Mouse (Mus musculus): Measurements from ENCODE around the gene Miip. TPM values are rescaled to one million over a fixed set of nuclear protein-coding genes. Genes with fewer than 3 reads are reported as not detected.
"Not testable (repeated sequence)": the region's sequence is repeated elsewhere in the genome, so short reads cannot be mapped to it uniquely, and the experiment has no call there.

The Miip gene
- polyA plus RNA-seq, 1 experiment from 2014 or later = 25.5 TPM

DNA sequence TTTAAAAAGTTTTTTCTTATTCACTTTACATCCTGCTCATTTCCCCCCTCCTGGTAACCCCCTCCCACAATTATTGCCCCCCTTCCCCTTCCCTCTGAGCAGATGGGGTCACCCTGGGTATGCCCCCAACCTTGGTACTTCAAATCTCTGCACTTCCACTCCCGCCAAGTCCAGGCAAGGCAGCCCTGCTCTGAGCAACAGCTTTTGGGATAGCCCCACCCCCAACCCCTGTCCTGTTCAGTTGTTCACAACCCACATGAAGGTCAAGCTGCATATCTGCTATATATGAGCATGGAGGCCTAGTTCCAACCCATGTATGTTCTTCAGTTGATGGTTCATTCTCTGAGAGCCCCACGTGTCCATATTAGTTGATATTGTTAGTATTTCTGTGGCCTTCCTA lies 17.8 kb downstream of the Miip start:
- H3K4me1 ChIP-seq (replicated peaks; ENCODE audit: control insufficient read depth, insufficient read depth, low read length) = peaks cover 11% of the 10 kb centered on the region
- H3K27me3 ChIP-seq (ENCODE audit: control insufficient read depth, insufficient read depth, low read length) = no peaks in the 10 kb centered on the region
- H3K4me3 ChIP-seq (replicated peaks; ENCODE audit: low read length) = no peak overlapping the region
- H3K9me3 ChIP-seq (ENCODE audit: control insufficient read depth, low read length) = no peaks in the 10 kb centered on the region
- H3K36me3 ChIP-seq (replicated peaks; ENCODE audit: control insufficient read depth, insufficient read depth) = no peaks in the 10 kb centered on the region
- WGBS = 84% methylated on average over 2 of the region's 2 CpGs
- DNase-seq (ENCODE audit: low spot score) (no peak), ATAC-seq (ENCODE audit: low FRiP score) (no peak)
- H3K4me2 ChIP-seq (replicated peaks) = no peak overlapping the region
- H3K27ac ChIP-seq = no peak overlapping the region
- H3K9ac ChIP-seq = no peak overlapping the region

DNA sequence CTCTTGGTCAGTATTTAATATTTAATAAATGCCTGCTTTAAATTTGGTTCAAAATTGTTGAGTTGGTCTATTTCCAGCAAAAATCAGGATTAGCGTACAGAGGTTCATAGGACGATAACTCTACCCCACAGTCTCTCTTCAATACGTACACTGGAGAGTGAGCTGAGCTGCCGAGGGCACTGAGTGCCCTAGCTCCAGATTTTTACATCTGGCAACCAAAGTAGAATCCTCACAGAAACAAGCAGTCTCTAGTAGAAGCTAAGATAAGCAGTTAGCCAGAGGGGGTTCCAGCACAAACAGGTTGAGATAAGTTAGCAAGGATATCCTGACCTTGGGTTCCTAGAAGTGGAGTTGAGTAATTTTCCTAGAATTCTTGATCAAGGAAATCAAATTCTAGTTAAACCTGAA lies 20.0 kb downstream of the Miip start:
- H3K27ac ChIP-seq = 0 out of 2 replicates have a peak overlapping the region, but pooled peaks have one; percentile 33
- peak overlapping the region; percentile 69 for H3K4me3 ChIP-seq (replicated peaks; ENCODE audit: low read length)
- H3K4me2 ChIP-seq (replicated peaks) = peak overlapping the region; percentile 75
- peaks cover 11% of the 10 kb centered on the region for H3K4me1 ChIP-seq (replicated peaks; ENCODE audit: control insufficient read depth, insufficient read depth, low read length)
- H3K27me3 ChIP-seq (ENCODE audit: control insufficient read depth, insufficient read depth, low read length) = no peaks in the 10 kb centered on the region
- ATAC-seq (ENCODE audit: low FRiP score) = peak; percentile 76
- WGBS = 5% methylated on average over 4 of the region's 4 CpGs
- DNase-seq (ENCODE audit: low spot score) = no peak
- H3K9me3 ChIP-seq (ENCODE audit: control insufficient read depth, low read length) = peaks cover 15% of the 10 kb centered on the region
- H3K36me3 ChIP-seq (replicated peaks; ENCODE audit: control insufficient read depth, insufficient read depth) = peaks cover 7% of the 10 kb centered on the region; the same call in 1 of the 2 replicates
- H3K9ac ChIP-seq = peak overlapping the region; percentile 68

DNA sequence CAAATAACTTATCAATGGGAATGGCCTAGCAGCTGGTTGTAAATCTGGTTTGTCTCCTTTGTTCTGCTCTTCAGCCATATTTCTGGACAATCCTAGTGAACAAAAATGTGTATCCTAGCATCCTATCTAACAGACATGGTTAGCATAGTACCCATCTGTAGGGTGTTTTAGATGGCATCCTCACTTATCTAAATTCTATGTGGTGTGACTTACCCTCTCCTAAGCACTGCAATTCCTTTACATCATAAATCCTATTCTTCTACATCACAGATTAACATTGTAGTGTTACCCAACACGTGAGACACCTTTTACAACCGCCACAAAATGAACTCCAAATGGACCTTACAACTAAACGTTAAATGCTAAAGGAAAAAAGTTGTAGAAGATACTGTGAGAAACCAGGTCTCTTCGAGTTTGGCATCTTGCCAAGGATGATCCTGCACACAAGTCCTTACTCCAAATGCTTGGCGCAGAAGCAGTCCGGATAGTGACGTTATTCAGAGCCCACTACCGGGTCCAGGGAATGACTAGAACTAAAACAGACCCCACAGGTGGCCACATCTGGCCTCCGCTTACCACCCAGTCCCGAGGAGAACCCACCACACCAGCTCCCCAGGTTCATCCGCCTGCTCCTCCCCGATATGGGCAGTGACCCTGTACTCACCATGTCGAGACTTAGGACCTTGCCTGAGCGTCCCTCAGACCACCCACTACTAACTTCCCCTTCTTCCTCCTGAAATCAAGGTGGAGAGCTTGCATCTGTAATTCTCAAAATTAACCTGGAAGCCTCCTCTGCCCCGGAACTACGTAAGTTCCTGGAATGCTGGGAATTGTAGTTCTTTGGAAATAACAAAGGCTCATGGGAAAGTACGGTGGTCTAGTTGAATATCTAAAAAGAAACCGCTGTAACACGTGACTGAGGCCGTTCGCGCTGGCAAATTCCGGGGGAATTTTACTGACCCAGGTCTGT lies 20.7 kb downstream of the Miip start, which contains the start of gene Zfp933:
Gene Zfp933 (minus strand): TSS at position 753 of the 970 bp plus-strand sequence.
- Histone ChIP-seq H3K4me2 (replicated peaks) (peak within 1 kb of the TSS; percentile 75), H3K4me1 (replicated peaks; ENCODE audit: control insufficient read depth, insufficient read depth, low read length) (peaks cover 11% of the 10 kb centered on the region), H3K4me3 (replicated peaks; ENCODE audit: low read length) (peak within 1 kb of the TSS; percentile 69), H3K27ac (0 out of 2 replicates have a peak within 1 kb of the TSS, but pooled peaks have one; percentile 33), H3K9me3 (ENCODE audit: control insufficient read depth, low read length) (peaks cover 22% of the 10 kb centered on the region), H3K27me3 (ENCODE audit: control insufficient read depth, insufficient read depth, low read length) (no peaks in the 10 kb centered on the region), H3K36me3 (replicated peaks; ENCODE audit: control insufficient read depth, insufficient read depth) (peaks cover 14% of the 10 kb centered on the region), H3K9ac (peak within 1 kb of the TSS; percentile 68)
- DNase-seq (ENCODE audit: low spot score) (peak; percentile 94), ATAC-seq (ENCODE audit: low FRiP score) (peak; percentile 92)
- WGBS = 5% methylated on average over 23 of the region's 23 CpGs

GRCm38 (mm10) chr4:147842871-147843270 lies 25.7 kb downstream of the Miip start:
- 98% methylated on average over 3 of the region's 3 CpGs for WGBS
- H3K4me3 ChIP-seq (replicated peaks; ENCODE audit: low read length) = no peak overlapping the region
- peaks cover 33% of the 10 kb centered on the region for H3K36me3 ChIP-seq (replicated peaks; ENCODE audit: control insufficient read depth, insufficient read depth)

DNA sequence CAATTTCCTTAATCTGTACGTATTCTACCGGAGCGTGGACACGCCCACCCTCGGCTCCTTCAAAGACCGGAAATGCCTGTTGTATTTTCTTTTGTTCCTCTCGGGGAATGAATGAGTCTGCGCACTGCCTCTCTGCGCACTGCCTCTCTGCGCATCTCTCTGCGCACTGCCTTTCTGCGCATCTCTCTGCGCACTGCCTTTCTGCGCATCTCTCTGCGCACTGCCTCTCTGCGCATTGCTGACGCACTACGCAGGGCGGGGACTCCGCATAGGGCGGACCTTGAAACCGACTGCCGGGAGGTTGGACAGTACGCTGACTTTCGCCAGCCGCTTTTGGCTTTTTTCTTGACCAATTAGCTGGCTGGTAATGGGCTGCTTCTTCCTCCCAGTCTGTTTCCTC lies 29.3 kb downstream of the Miip start:
- 98% methylated on average over 7 of the region's 26 CpGs for WGBS

More at GRCm38 (mm10) chr4:147842871-147843270, 25.7 kb downstream of the Miip start:
- no peak overlapping the region for H3K4me2 ChIP-seq (replicated peaks)
- H3K9me3 ChIP-seq (ENCODE audit: control insufficient read depth, low read length) = peaks cover 46% of the 10 kb centered on the region
- DNase-seq (ENCODE audit: low spot score) = no peak
- no peaks in the 10 kb centered on the region for H3K27me3 ChIP-seq (ENCODE audit: control insufficient read depth, insufficient read depth, low read length)
- no peak overlapping the region for H3K9ac ChIP-seq
- peaks cover 4% of the 10 kb centered on the region for H3K4me1 ChIP-seq (replicated peaks; ENCODE audit: control insufficient read depth, insufficient read depth, low read length)
- ATAC-seq (ENCODE audit: low FRiP score) = no peak
- no peak overlapping the region for H3K27ac ChIP-seq

GRCm38 (mm10) chr4:147824389-147824788 lies 44.2 kb downstream of the Miip start:
- no peaks in the 10 kb centered on the region for H3K4me1 ChIP-seq (replicated peaks; ENCODE audit: control insufficient read depth, insufficient read depth, low read length)
- H3K4me3 ChIP-seq (replicated peaks; ENCODE audit: low read length) = no peak overlapping the region
- H3K9ac ChIP-seq = no peak overlapping the region
- H3K9me3 ChIP-seq (ENCODE audit: control insufficient read depth, low read length) = peaks cover 99% of the 10 kb centered on the region
- no peak for ATAC-seq (ENCODE audit: low FRiP score)
- no peak for DNase-seq (ENCODE audit: low spot score)
- H3K4me2 ChIP-seq (replicated peaks) = no peak overlapping the region
- WGBS = 96% methylated on average over 4 of the region's 4 CpGs
- no peak overlapping the region for H3K27ac ChIP-seq
- H3K27me3 ChIP-seq (ENCODE audit: control insufficient read depth, insufficient read depth, low read length) = no peaks in the 10 kb centered on the region
- H3K36me3 ChIP-seq (replicated peaks; ENCODE audit: control insufficient read depth, insufficient read depth) = peaks cover 75% of the 10 kb centered on the region

More for the DNA sequence above, 29.3 kb downstream of the Miip start:
- not testable (repeated sequence) for H3K4me1 ChIP-seq (replicated peaks; ENCODE audit: control insufficient read depth, insufficient read depth, low read length); DNase-seq (ENCODE audit: low spot score); H3K4me2 ChIP-seq (replicated peaks); H3K4me3 ChIP-seq (replicated peaks; ENCODE audit: low read length); H3K27ac ChIP-seq; H3K27me3 ChIP-seq (ENCODE audit: control insufficient read depth, insufficient read depth, low read length); ATAC-seq (ENCODE audit: low FRiP score); H3K9ac ChIP-seq
- Histone ChIP-seq H3K36me3 (replicated peaks; ENCODE audit: control insufficient read depth, insufficient read depth) (peaks cover 28% of the 10 kb centered on the region), H3K9me3 (ENCODE audit: control insufficient read depth, low read length) (peaks cover 41% of the 10 kb centered on the region)

DNA sequence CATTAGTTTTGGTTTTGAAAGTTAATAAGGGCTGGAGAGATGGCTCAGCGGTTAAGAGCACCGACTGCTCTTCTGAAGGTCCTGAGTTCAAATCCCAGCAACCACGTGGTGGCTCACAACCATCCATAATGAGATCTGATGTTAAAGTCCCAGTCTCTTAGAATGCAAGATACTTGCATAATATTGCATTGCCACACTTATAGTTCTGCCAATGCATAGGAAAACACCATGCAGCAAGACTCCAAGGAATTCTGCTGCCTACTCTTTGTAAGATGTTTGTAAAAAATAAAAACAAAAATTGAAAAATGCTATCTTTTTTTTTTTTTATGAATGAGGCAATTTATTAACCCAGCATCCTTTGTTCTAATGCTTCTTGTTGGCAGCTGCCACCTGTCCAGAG lies 47.2 kb downstream of the Miip start:
- H3K9ac ChIP-seq; DNase-seq (ENCODE audit: low spot score); H3K27ac ChIP-seq; H3K27me3 ChIP-seq (ENCODE audit: control insufficient read depth, insufficient read depth, low read length); H3K4me2 ChIP-seq (replicated peaks); ATAC-seq (ENCODE audit: low FRiP score); H3K4me1 ChIP-seq (replicated peaks; ENCODE audit: control insufficient read depth, insufficient read depth, low read length); H3K4me3 ChIP-seq (replicated peaks; ENCODE audit: low read length): not testable (repeated sequence)
- WGBS = 91% methylated on average over 3 of the region's 3 CpGs
- Histone ChIP-seq H3K9me3 (ENCODE audit: control insufficient read depth, low read length) (peaks cover 79% of the 10 kb centered on the region), H3K36me3 (replicated peaks; ENCODE audit: control insufficient read depth, insufficient read depth) (peaks cover 48% of the 10 kb centered on the region)

DNA sequence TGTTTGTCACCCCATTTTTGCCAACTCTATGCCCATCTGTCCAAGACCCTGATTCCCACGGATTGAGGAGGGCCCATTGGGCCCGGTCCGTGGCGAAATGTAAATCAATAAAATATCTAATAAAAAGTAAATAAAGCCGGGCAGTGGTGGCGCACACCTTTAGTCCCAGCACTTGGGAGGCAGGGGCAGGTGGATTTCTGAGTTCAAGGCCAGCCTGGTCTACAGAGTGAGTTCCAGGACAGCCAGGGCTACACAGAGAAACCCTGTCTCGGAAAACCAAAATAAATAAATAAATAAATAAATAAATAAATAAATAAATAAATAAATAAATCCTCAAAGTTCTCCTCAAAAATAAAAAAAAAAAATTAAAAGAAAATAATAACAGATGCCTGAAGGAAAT lies 49.0 kb downstream of the Miip start:
- H3K36me3 ChIP-seq (replicated peaks; ENCODE audit: control insufficient read depth, insufficient read depth) = peaks cover 30% of the 10 kb centered on the region
- not testable (repeated sequence) for ATAC-seq (ENCODE audit: low FRiP score); H3K4me2 ChIP-seq (replicated peaks); DNase-seq (ENCODE audit: low spot score); H3K27ac ChIP-seq; H3K9ac ChIP-seq; H3K27me3 ChIP-seq (ENCODE audit: control insufficient read depth, insufficient read depth, low read length); H3K4me1 ChIP-seq (replicated peaks; ENCODE audit: control insufficient read depth, insufficient read depth, low read length); H3K4me3 ChIP-seq (replicated peaks; ENCODE audit: low read length)
- WGBS = 88% methylated on average over 7 of the region's 7 CpGs
- peaks cover 68% of the 10 kb centered on the region for H3K9me3 ChIP-seq (ENCODE audit: control insufficient read depth, low read length)

DNA sequence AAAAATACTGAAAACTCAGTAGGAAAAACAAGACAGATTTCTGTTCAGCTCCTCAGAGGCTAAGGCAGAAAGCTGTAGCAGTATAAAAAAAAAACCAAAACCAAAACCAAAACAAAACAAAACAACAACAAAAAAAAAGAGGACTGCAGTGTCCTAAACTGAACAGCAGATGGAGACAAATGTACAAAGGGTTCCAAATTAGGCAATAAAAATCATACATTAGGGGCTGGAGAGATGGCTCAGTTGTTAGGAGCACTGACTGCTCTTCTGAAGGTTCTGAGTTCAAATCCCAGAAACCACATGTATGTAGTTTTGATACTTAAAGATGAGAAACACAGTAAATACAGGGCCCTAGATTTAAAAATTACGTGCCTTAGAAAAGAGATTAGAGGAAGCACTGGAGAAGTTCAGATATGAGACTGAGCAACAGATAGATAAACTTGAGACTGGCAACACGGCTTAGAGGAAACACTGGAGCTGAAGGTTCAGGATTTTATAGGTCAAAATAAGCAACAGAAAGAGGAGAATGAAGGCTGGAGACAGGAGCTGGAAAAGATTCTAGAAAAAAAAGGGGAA lies 53.9 kb downstream of the Miip start:
- H3K27ac ChIP-seq = no peak overlapping the region
- WGBS = 82% methylated on average over 2 of the region's 2 CpGs
- H3K9me3 ChIP-seq (ENCODE audit: control insufficient read depth, low read length) = peaks cover 23% of the 10 kb centered on the region
- DNase-seq (ENCODE audit: low spot score) (no peak), ATAC-seq (ENCODE audit: low FRiP score) (no peak)
- H3K9ac ChIP-seq = no peak overlapping the region
- no peaks in the 10 kb centered on the region for H3K4me1 ChIP-seq (replicated peaks; ENCODE audit: control insufficient read depth, insufficient read depth, low read length)
- H3K4me2 ChIP-seq (replicated peaks) = no peak overlapping the region
- no peaks in the 10 kb centered on the region for H3K27me3 ChIP-seq (ENCODE audit: control insufficient read depth, insufficient read depth, low read length)
- no peaks in the 10 kb centered on the region for H3K36me3 ChIP-seq (replicated peaks; ENCODE audit: control insufficient read depth, insufficient read depth)
- H3K4me3 ChIP-seq (replicated peaks; ENCODE audit: low read length) = no peak overlapping the region

All from hindbrain, embryonic 14.5 days (tissue).